Mouse (Mus musculus) 416B (cell line): ENCODE data around the gene Rufy1.

Experiments used
- DNase-seq: peaks from one replicate; pipeline ENCODE4 v3.0.0; 2011; ENCODE audit warnings: low read depth

The Rufy1 gene

DNA sequence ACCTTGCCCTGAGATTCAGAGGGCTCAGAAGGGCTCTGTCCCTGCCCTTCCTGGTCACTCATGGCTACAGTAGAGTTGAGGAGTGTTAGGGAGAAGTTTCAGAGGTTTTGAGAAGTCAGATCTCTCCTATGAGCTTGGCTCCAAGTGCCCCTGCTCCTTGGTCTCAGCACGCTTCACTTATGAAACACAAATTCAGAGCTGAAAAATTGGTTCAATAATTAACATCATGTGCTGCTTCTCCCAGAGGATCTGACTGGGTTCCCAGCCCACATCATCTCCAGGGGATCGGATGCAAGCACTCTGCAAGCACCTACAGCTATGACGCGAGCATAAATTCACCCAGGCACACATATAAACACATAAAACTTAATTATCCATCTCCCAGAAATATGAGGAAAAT lies 4.9 kb downstream of the Rufy1 start:
- DNase-seq = no peak

DNA sequence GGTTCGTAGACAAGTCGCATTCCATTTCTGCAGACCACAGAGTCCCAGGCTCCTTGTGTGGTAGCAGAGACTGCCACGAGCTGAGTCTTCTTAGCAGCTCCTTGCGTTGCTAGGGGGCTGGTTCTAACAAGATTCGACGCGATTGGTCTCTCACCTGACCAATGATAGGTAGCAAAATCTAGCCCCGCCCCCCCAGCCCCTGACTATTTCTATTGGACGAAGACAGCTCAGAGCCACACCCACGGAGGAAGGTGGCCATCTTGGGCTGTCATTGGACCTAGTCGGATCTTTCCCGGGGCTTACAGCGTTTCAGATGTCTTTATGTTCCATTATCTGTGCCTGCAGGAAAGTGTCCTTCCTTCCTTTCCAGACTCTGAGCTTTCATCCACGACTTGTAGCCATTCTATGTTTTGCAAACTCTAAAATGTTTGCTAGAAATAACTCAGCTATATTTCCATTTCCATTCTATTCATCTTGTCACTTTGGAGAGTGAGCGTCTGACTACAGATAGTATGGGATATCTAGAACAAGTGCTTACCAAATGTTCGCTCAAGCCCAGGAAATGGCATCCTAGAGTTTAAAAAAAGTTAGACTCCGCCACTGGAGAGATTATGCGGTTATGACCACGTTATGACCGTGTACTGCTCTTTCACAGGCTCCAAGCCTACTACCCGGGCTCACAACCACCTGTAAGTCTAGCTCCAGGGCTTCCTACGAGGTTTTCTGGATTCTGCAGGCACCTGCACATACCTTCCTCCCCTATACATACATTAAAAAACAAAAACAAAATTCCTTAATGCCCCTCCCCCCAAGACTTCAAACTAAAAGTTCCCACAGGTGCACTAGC lies 8.8 kb downstream of the Rufy1 start:
- peak; percentile 44 for DNase-seq

DNA sequence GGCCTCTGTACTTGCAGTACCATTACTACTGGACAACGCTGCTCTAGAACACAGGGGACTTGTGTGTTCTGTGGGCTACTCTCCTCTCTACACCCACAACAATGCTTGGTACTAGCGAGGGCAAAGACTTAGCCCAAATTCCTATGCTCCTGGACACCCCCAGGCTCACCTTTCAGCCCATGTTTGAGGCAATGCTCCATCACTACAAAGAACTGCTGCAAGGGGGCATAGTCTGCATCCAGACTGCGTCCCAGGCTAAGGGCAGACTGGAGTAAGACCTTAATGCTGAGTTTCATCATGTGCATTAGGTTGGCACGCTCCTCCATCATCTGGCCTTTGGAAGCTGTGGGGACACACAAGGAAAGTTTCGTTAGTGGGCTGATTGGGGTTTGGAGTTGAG lies 9.5 kb downstream of the Rufy1 start:
- DNase-seq = no peak

DNA sequence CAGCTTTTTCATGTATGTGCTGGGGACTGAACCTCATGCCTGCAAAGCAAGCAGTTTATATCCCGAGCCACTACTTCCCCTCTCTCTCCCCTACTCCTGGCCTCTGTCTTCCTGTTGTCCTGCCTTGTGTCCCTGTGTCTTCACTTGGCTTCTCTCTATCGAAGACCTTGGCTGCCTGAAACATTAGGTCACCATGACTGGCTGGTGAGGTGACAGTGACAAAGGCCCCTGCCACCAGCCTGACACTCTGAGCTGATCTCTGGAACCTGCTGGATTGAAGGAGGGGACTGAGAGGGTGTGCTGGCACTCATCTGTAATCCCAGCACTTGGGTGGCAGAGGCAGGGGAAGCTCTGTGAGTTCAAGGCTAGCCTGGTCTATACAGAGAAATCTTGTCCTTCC lies 13.1 kb downstream of the Rufy1 start:
- no peak for DNase-seq

DNA sequence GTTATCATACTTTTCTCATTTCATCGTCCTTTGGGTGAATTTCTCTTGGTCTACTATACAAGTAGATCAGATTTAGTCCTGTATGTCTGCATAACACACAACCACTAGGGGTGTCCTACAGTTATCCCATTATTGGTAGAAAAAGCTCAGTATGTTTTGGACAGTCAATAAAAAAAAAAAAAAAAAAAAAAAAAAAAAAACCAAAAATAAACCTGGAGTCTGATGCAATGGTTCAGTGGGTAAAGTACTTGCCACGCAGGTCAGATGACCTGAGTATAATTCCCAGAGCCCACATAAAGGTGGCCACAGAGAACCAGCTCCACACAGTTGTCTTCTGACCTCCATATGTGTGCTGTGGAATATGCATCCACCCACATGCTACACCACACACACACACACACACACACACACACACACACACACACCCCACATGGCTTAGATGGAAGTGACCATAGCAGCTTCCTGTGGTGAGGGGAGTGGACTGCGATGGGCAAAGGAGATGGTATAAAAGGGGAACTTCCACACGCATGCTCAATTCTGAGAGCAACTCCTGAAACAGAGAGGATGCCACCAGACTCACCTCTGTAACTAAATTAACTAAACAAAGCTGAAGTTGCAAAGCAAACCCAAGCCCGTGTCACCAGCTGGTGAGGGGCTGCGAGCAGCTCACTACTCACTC lies 15.2 kb downstream of the Rufy1 start:
- peak; percentile 90 for DNase-seq

DNA sequence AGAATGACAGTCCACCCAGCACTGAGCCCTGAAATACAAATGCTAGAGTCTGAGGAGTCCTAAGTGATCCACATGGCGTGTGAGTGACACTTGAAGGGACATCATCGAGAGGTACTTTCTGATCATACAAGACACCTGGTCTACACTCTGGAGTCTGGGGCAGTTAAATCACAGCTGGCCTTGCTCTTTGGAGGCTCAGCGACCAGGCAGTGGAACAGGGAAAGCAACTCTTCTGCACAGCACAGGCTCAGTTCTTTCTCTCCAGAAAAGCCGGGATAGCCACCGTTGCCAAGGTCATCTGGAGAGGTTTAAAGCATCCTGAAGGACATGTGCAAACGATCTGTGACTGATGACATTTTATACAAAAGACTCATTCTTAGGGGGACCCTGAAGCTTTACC lies 23.7 kb downstream of the Rufy1 start:
- no peak for DNase-seq

DNA sequence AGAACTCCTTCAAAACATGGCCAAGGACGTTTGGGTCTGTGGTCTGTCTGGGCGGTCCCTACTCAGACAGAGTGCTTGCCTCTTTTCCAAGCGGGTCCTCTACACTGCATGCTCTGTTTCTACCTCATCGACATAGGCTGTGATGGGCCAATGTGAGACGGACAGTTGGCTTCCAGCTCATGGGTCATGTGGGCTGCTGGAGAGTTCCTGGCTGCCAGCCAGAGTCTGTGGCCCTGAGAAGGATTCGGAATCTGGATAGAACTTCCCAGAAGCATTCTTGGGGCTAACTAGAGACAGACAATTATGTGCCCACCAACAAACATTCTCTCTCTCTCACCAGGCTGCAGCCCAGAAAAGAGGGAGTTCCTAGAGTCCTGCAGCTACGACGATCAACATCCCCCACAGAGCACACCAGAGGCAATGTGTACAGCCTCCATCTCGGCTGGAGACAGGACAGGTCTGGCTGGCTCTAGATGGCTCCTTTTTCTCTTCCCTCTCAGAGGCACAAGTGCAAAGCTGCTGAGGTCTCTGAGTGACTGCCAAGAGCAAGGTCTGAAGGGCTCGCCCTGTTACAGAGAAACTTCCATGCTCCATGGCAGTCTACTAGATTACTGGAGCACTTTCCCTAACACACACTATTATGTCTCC lies 27.4 kb downstream of the Rufy1 start:
- DNase-seq = no peak

DNA sequence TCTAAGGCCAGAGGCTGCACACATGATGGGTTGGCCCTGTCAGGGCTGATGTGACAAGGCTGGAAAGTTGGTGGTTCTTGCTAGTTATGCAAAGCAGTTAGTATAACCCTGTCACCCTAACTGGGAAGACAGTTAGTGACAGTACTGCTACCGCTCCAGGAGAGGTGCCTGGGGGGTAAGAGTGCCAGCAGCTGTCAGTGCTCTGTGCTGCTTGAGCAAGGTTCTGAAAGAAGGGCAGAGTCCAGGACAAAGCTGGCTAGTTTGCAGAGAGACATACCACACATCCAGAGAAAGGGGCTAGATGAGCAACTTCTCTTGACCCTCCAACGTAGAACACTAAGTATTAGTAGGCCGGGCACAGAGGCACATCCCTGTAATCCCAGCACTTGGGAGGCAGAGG lies 28.4 kb downstream of the Rufy1 start:
- no peak for DNase-seq

DNA sequence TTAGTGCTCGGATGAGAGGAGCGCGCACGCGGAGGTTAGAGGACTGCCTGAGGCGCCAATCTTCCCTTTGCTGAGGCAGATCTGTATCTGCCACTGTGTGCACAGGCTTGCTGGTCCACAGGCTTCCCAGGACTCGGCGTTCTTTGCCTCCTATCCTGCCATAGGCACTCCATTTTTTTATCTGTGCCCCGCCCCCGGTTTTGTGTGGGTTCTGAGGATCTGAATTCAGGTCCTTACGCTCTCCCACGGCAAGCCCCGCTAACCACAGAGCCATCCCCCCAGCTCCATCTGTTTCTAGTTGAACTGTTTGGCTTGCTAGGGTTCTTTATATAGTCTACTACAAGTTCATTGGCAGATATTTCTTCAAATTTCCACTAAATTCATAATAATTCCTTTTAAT lies 32.1 kb downstream of the Rufy1 start:
- no peak for DNase-seq

DNA sequence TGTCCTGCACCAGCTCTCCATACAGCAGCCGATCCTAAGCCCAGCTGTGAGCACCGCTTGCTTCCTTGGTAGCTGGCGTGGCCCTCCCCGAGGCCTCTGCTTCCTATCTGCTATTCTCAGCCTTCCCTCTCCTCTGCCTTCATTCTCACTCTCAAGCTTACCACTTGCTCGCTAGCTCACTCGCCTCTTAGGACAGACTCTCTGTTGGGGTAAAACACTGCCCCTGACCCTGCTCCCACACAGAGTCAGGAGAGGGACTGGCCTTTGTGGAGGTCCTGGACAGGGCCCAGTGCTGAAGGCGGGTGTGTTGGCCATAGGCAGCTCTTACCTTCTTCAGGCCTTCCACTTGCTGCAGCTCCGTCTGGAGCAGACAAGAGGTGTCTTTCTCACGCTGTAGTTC lies 33.6 kb downstream of the Rufy1 start:
- DNase-seq = no peak

DNA sequence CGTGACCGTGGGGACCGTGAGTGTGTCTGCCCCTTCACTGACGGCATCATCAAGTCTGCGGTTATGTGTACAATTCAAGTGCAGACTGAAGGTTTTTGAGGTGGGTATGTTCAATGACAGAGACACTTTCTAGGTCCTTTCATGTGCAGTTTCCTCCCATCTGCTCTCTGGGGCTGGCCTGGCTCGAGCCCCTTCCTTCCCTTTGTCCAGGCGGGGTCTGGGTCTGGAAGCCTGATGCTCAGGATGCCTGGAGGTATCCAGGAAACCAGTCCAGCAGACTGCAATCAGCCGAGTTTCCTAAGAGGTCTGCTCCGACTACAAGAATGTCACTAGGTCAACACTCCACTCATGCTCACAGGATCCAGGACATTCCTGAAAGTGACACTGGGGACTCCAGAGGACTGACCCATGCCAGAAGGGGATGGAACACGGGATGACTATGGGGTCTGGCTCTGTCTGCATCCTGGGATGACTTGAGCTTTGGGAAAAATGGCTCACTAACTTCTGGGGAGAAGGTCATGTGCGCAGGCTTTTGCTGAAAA lies 34.1 kb downstream of the Rufy1 start:
- DNase-seq = no peak

DNA sequence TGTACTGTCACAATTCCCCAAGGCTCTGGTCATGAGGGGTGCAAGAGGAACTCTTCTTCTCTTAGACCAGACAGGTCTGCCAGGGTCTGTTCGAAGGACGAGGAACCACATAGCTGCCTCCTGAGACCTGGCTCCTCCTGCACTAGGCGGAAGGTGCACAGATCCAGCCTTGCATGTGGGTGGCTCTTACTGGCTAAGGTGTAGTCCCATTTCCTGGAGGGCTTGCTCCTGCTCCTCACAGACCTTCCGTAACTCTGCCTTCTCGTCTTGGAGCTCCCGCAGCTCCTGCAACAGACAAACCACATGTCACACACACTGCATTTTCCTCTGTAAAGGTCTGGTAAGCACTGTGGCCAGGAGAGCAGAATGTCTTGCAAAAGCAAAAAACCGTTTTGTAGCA lies 36.2 kb downstream of the Rufy1 start:
- no peak for DNase-seq

DNA sequence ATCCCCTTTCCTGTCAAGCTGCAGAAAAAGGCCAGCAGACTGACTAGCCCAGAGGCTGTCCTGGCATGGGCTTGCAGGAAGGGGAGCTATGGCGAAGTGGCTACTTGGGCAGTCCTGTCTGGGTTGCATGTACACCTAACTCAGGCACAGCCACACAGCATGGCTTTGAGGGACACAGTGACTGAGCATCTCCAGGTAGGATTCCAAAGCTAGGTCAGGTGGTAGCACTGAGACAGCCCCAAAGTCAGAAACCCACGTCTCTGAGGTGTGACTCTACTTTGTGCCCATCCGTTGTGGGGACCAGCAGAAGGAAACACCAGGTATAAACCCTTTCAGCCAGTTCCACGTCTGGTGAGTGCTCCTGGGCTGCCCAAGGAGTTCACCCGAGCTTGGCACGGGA lies 37.6 kb downstream of the Rufy1 start:
- no peak for DNase-seq

DNA sequence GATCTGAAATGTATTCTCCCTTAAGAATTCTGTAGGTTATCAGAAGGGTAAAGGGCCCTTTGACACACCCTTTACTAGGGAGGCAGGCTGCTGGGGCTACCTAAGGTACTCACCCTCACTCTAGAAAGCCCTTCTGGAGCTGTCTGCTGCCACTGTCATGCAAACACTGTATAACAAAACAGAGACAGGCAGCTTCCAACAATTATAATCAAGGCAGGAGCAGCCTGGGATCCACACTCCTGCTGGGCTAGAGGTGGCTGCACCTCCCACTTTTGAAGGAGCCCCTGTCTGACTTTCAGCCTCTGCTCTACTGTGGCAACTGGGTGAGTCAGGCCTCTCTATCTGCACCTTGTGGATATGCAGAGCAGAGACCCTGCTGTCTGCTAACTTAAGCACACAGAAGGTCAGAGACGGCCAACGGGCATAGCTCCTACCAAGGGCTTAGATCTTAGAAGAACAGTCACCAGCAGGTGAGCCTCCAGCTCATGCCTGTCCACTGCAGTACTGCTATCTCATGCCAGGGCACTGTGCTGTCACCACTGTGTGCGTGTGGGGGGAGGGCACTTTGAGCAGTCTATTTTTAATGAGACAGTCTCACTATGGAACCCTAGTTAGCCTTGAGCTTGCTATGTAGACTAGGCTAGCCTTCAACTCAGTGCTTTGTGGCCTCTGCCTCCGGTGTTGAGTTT lies 39.5 kb downstream of the Rufy1 start:
- DNase-seq = no peak

DNA sequence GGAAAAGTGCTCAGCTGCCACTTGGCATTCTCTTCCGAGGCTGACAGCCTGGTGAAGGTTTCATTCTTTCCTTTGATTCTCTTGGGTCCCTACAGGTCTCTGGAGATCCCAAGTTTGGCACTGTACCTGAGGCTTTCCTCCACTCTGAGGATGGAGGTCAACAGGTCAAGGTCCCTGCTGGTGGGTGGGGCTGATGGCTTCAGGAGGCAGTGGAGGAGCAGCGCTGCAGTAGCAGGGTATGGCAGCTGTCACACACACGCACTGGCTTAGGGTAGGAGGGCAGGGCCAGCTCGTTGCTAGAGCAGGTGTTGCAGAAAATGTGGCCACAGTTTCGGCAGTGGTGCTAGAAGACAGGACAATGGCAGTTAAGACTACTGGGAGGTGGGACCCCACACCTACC lies 41.3 kb downstream of the Rufy1 start:
- no peak for DNase-seq

DNA sequence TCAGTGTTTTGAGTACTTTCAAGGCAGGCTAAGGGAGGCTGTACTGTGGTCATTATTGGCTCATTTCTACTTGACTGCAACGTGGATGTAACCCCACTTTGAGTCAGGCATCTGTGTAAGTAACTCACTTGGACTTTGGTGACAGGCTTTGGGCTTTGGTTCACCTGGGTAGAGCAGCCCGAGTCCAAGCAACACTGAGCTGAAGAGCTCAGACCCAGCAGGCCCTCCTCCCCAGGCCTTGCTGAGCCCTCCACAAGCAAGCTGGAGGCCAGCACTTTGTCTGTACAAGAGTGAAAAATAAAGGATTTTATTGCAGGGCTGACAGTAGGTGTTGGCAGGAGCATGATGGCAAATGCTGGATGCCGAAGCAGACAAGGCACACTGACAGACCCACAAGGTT lies 41.9 kb downstream of the Rufy1 start:
- no peak for DNase-seq

DNA sequence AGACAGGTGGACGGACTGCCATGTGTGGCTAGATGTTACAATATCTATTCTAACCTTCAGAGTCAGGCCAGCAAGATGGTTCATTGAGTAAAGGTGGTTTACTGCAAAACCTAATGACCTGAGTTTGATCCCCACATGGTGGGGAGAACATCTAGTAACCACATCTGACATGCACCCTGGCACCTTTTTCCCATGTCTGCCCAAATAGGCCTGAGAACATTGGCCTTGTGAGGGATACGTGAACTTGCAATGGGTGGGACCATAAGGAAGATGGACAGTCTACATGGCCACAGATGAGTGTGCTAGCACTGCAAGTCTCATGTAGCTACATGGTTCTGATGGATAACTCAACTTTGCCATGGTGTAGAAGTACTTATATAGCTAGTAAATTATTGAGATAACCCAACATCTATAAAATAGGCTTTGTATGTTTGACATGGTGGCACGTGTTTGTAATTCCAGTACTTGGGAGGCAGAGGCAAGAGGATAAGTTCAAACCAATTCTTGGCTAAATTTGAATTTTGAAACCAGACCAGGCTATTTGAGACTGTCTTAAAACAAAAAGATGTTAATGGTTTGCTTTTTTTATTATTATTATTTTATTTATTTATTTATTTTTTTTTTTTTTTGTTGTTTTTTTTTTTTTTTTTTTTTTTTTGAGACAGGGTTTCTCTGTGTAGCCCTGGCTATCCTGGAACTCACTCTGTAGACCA lies 42.6 kb downstream of the Rufy1 start:
- peak; percentile 29 for DNase-seq

DNA sequence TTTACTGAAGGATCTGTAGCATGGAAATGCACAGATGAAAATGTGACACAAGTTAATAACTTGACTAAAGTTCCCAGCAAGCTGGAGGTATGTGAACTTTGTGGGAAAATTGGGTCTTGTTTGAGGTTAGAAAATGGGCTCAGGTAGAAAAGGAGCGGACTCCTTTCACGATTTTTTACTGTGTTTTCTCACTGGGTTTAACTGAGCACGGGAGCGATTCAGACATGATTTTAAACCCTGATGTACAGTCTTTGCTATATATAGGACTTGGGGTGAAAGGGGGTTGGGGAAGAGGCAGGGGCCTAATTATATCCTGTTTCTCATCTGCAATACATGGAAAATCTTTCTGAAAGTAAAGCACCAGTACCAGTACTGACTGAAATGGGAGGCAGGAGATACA lies 43.2 kb downstream of the Rufy1 start:
- peak; percentile 18 for DNase-seq

DNA sequence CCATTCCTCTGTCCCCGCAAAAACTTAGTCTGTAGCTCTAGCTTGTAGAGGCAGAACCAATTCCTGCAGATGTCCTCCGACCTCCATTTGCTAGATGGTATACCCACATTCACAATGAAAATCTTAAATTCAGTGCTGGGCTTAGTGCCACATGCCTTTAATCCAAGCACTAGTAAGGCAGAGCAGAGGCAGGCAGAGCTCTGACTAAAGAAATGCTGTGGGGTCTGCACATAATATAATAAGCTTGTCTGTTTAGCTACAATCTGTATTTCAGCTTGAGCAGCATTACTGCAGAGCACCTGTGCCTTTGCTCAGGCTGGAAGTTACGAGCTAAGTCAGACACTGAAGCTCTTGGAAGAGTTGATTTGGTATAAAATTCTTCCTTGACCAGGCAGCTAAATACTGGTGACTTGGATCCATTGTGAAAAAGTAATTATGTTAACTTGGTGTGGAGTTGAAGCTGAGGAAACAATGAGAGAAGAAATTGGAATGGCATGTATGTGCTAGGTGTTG lies 43.7 kb downstream of the Rufy1 start:
- DNase-seq = peak; percentile 28

DNA sequence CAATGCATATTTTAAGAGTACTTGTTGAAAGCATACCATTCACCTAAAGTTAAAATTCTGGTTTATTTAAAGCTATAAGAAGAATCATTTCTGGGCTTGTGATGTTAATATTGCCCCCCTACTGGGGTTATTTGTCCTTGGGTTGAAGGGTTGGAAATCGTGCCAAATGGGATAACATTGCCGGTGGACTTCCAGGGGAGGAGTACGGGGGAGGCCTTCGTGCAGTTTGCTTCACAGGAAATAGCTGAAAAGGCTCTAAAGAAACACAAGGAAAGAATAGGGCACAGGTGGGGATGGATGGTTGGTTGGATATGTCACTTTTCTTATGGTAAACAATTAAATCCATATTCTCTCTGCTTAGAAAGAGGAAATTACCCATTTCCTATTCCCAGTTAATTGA lies 49.6 kb downstream of the Rufy1 start:
- no peak for DNase-seq

DNA sequence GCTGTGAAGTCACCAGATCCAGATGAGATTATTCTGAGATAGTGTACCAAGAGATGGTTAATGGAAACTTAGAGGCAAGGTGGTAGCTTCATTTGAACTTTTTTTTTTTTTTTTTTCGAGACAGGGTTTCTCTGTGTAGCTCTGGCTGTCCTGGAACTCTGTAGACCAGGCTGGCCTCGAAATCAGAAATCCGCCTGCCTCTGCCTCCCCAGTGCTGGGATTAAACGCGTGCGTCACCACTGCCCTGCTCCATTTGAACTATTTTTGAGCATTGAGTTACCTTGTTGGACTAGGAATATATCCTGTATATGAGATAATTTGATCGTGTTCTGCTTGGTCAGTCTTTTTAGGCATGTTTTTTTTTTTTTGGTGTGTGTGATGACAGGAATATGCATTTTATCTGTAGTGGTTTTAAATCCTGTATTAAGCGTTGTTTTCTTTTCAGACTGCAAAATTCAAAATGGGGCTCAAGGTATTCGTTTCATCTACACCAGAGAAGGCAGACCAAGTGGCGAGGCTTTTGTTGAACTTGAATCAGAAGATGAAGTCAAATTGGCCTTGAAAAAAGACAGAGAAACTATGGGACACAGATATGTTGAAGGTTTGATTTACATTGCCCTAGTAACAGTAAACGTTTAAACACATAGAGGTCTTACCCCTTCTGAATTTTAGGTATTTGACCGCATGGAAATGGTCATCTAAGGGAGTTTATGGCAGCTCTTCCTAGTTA lies 51.7 kb downstream of the Rufy1 start:
- DNase-seq = no peak
